Mouse (Mus musculus): Measurements from ENCODE around the gene Pde10a. TPM values are rescaled to one million over a fixed set of nuclear protein-coding genes. Genes with fewer than 3 reads are reported as not detected.

Pde10a gene
- total and polyA plus RNA-seq, 3 experiments, result 0.04 to 0.41 (median 0.21) TPM

DNA sequence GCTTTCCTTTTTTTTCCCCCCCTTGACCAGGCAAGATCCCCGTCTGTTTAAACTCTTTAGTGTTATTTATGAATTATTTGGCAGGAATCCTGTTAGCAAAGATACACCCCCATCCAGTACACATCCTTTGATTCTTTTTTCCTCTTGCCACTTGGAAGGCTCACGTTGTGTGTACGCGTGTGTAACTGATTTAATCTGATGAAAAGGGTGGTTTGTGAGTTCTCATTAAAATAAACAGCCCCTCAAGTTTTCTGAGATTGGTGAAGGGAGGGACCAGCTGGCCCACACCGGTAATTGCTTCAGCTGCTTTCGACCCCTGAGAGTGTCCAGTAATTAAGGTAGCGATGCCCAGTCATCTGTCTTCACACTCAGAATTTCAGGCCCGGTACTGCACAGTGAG is 347.4 kb downstream of the Pde10a start:
- no peak for DNase-seq (ENCODE audit: extremely low read depth)
- no peaks in the 10 kb centered on the region for H3K79me2 ChIP-seq (replicated peaks; ENCODE audit: control insufficient read depth, extremely low read depth, insufficient read depth, poor library complexity, severe bottlenecking)
- no peaks in the 10 kb centered on the region for H3K27me3 ChIP-seq (replicated peaks)
- H3K4me2 ChIP-seq (ENCODE audit: insufficient read depth, low read depth, poor library complexity, severe bottlenecking), result no peak overlapping the region
- H3K4me1 ChIP-seq (ENCODE audit: control insufficient read depth in 1 of 2, insufficient read depth in 2 of 2), result peaks cover 4 to 9% of the 10 kb centered on the region in 2 experiments
- in situ Hi-C loops (cut with MboI; ENCODE audit: low pct_ligation_motif_present, low pct_unique_long_range_greater_than_20kb, low sequenced_read_pairs) (loop anchor here (5.0 kb wide), 1 partner anchor 40 kb away; no protein-coding TSS in a partner anchor), dilution Hi-C loops (cut with MboI; ENCODE audit: extremely low pct_ligation_motif_present, extremely low pct_unique_long_range_greater_than_20kb, low sequenced_read_pairs) (no loop called here)
- no peak overlapping the region for H3K4me3 ChIP-seq (replicated peaks in 1 of 3; ENCODE audit: low read depth in 2 of 3, low read length in 2 of 3, poor library complexity in 1 of 3)
- TF ChIP-seq MYC (IDR thresholded peaks at IDR 0.05; ENCODE audit: low read depth, low read length), result no peak
- no peak for TF ChIP-seq ZKSCAN1 (IDR thresholded peaks at IDR 0.05; ENCODE audit: borderline replicate concordance, low read depth, low read length)
- no peak for TF ChIP-seq BHLHE40 (IDR thresholded peaks at IDR 0.05; ENCODE audit: low read depth, low read length)
- TF ChIP-seq MEF2A (IDR thresholded peaks at IDR 0.05; ENCODE audit: borderline replicate concordance, low read depth, low read length), result no peak
- no peak for TF ChIP-seq GABPA (IDR thresholded peaks at IDR 0.05; ENCODE audit: insufficient replicate concordance, low read depth, low read length)
- TF ChIP-seq TCF12 (IDR thresholded peaks at IDR 0.05; ENCODE audit: low read depth, low read length), result no peak
- TF ChIP-seq ZMIZ1 (IDR thresholded peaks at IDR 0.05; ENCODE audit: low read depth, low read length), result no peak
- no peak for TF ChIP-seq ELF1 (IDR thresholded peaks at IDR 0.05; ENCODE audit: low read depth, low read length)
- no peak for TF ChIP-seq USF2 (conservative IDR thresholded peaks at IDR 0.05; ENCODE audit: low read depth, low read length)
- no peak for TF ChIP-seq PAX5 (IDR thresholded peaks at IDR 0.05; ENCODE audit: low read length)
- no peak for TF ChIP-seq POLR2A (IDR thresholded peaks at IDR 0.05; ENCODE audit: low read depth, low read length)
- H3K27ac ChIP-seq (ENCODE audit: insufficient read depth, low read depth), result no peak overlapping the region
- H3K9ac ChIP-seq (ENCODE audit: insufficient read depth, low read depth), result no peak overlapping the region
- no peaks in the 10 kb centered on the region for H3K36me3 ChIP-seq (replicated peaks in 1 of 2; ENCODE audit: control insufficient read depth in 1 of 2, insufficient read depth in 1 of 2, low read length in 1 of 2)
- no peaks in the 10 kb centered on the region for H3K9me3 ChIP-seq (replicated peaks; ENCODE audit: low read length)

DNA sequence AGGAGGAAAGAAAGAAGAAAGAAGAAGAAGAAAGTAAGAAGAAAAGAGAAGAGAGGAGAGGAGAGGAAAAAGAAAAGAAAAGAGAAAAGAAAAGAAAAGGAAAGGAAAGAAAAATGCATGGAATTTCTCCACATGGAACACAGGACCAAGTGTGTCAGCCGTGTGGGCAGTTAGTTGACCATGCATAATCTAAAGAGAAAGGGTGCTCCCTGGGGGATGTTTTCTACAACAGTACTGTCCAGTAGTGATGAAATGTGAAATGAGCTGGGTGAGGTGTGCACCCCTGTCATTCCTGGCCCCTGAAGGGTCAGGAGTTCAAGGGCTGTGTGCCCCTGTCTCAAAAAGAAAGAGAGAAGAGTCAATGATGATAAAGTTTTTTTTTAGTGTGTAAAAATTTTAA is 352.9 kb downstream of the Pde10a start:
- H3K4me3 ChIP-seq (replicated peaks in 1 of 3; ENCODE audit: low read depth in 2 of 3, low read length in 2 of 3, poor library complexity in 1 of 3), result no peak overlapping the region
- H3K79me2 ChIP-seq (replicated peaks; ENCODE audit: control insufficient read depth, extremely low read depth, insufficient read depth, poor library complexity, severe bottlenecking), result no peaks in the 10 kb centered on the region
- H3K27me3 ChIP-seq (replicated peaks), result no peaks in the 10 kb centered on the region
- H3K9ac ChIP-seq (ENCODE audit: insufficient read depth, low read depth), result no peak overlapping the region
- no peaks in the 10 kb centered on the region for H3K36me3 ChIP-seq (replicated peaks in 1 of 2; ENCODE audit: control insufficient read depth in 1 of 2, insufficient read depth in 1 of 2, low read length in 1 of 2)
- no peak overlapping the region for H3K27ac ChIP-seq (ENCODE audit: insufficient read depth, low read depth)
- dilution Hi-C loops (cut with MboI; ENCODE audit: extremely low pct_ligation_motif_present, extremely low pct_unique_long_range_greater_than_20kb, low sequenced_read_pairs), result no loop called here
- TF ChIP-seq KAT2A (IDR thresholded peaks at IDR 0.05; ENCODE audit: insufficient replicate concordance, low read length), result no peak
- no peak for TF ChIP-seq UBTF (IDR thresholded peaks at IDR 0.05; ENCODE audit: low read depth, low read length)
- no peak for TF ChIP-seq CHD1 (IDR thresholded peaks at IDR 0.05; ENCODE audit: low read depth, low read length)
- TF ChIP-seq BHLHE40 (IDR thresholded peaks at IDR 0.05; ENCODE audit: low read depth, low read length), result no peak
- TF ChIP-seq POLR2AphosphoS2 (IDR thresholded peaks at IDR 0.05; ENCODE audit: low read depth, low read length), result no peak
- no peak for TF ChIP-seq MXI1 (IDR thresholded peaks at IDR 0.05; ENCODE audit: low read depth, low read length)
- no peak for TF ChIP-seq JUN (IDR thresholded peaks at IDR 0.05; ENCODE audit: insufficient read depth, low read depth, low read length)
- DNase-seq (ENCODE audit: extremely low read depth), result no peak
- in situ Hi-C loops (cut with MboI; ENCODE audit: low pct_ligation_motif_present, low pct_unique_long_range_greater_than_20kb, low sequenced_read_pairs), result no loop called here
- no peaks in the 10 kb centered on the region for H3K9me3 ChIP-seq (replicated peaks; ENCODE audit: low read length)
- H3K4me2 ChIP-seq (ENCODE audit: insufficient read depth, low read depth, poor library complexity, severe bottlenecking), result no peak overlapping the region
- H3K4me1 ChIP-seq (ENCODE audit: control insufficient read depth in 1 of 2, insufficient read depth in 2 of 2), result peaks cover 0 to 9% of the 10 kb centered on the region in 2 experiments; a peak in 2 of 4 replicates

All from CH12.LX (cell line).